Mouse (Mus musculus): ENCODE results near the gene Trmt1.
"Not testable (repeated sequence)": the region's sequence is repeated elsewhere in the genome, so short reads cannot be mapped to it uniquely, and the experiment has no call there.

DNA sequence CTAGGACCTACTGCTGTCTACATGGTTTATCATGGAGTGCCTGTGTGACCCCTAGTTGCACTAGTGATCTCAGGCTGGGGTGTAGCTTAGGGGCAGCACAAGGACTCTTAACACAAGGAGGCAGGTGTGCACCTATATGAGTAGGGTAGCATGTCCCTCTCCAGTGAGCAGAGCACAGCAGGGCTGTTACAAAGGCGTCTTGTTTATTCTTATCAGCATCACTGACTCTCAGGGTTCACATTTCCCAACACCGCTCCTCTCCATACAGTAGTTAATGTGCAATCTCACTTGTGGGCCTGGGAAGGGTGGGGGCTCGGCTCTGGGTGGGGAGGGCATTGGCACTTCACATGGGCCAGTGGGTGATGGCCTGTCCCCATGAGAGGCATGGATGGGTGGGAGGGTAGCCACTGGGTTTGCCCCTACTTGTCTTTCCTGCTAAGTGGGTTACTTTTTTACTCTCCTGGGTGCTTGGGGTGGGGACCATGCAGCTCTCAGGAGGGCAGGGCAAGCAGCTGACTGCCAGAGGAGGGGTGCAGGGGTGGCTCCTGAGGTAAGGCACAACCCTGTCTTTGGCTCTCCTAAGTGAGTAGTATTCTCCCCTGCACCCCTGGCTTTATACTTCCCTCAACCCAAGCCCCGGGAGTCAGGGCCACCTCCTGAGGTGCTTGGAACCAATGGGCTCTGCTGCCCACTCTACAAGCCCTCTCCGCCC is 15.7 kb upstream of the Trmt1 start:
- not testable (repeated sequence) for TF ChIP-seq CHD2 (IDR thresholded peaks at IDR 0.05; ENCODE audit: low read depth, low read length); HCFC1 (IDR thresholded peaks at IDR 0.05; ENCODE audit: borderline replicate concordance, insufficient read depth, low read length); MAFK (IDR thresholded peaks at IDR 0.05; ENCODE audit: insufficient read depth, low read depth, low read length); ZNF384 (IDR thresholded peaks at IDR 0.05; ENCODE audit: low read depth, low read length)

Data from ES-E14 (cell line).